ENCODE assay signal across 22 mouse cellular contexts in the genomic region with DNA sequence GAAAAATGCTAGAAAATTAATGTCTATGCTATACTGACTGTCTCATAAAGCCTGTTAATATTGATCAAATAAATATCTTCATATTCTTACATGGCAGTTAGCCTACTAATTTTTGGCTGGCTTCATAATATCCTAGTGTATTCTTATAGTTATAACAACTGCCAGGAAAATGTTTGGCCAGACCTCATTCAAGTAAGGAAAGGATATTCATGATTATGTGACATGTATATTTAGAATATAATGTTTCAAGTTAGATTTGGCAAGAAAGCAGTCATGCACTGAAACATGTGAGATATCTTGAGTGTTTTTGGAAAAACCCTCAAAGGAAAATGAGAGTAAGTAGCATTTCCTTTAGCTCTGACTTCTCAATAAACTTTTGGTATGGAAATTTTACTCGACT.
"Had no signal": no experiment of that assay in that cellular context is flagged by ENCODE, and none has a peak within 500 bp of the region (broad histone marks: within the 10 kb centered on the region; RNA-seq: fewer than 3 reads in every experiment).

No protein-coding gene starts in this region.

- H3K36me3 ChIP-seq: limb, embryonic 13.5 days; liver, embryonic 13.5 days; midbrain, embryonic 10.5 days; midbrain, embryonic 13.5 days; neural tube, embryonic 13.5 days; stomach, embryonic 15.5 days had no signal

- H3K9ac ChIP-seq: limb, embryonic 13.5 days; liver, embryonic 13.5 days; midbrain, embryonic 13.5 days; neural tube, embryonic 13.5 days; stomach, embryonic 15.5 days had no signal

- DNase-seq: kidney, adult 2 months; kidney, postnatal 25 days; layer of hippocampus, adult 9-11 months; left cerebral cortex, postnatal 4 days; liver, embryonic 13.5 days; lung, postnatal 14 days; retina, postnatal 1 day; right cerebral cortex, postnatal 25 days; spleen, adult 18-20 months; thymus, adult 18-20 months; thymus, postnatal 36 days had no signal

- H3K27me3 ChIP-seq: limb, embryonic 13.5 days; liver, embryonic 13.5 days; megakaryocyte, embryonic 14.5 days; midbrain, embryonic 13.5 days; neural tube, embryonic 13.5 days; stomach, embryonic 15.5 days had no signal

- H3K4me1 ChIP-seq: limb, embryonic 13.5 days; liver, embryonic 13.5 days; midbrain, embryonic 10.5 days; midbrain, embryonic 13.5 days; neural tube, embryonic 13.5 days had no signal

- H3K9me3 ChIP-seq: limb, embryonic 13.5 days; liver, embryonic 13.5 days; megakaryocyte, embryonic 14.5 days; midbrain, embryonic 10.5 days; neural tube, embryonic 13.5 days; stomach, embryonic 15.5 days had no signal

- H3K4me3 ChIP-seq: layer of hippocampus, adult 2 months; limb, embryonic 13.5 days; liver, embryonic 13.5 days; megakaryocyte, embryonic 14.5 days; midbrain, embryonic 10.5 days; midbrain, embryonic 13.5 days; myocyte; neural tube, embryonic 13.5 days; stomach, embryonic 15.5 days had no signal

- ATAC-seq: intestine, postnatal 0 days; midbrain, embryonic 13.5 days; midbrain, embryonic 16.5 days had no signal

- H3K27ac ChIP-seq: kidney, postnatal 0 days; limb, embryonic 13.5 days; liver, embryonic 13.5 days; midbrain, embryonic 10.5 days; midbrain, embryonic 13.5 days; neural tube, embryonic 13.5 days; stomach, embryonic 15.5 days had no signal

- H3K4me2 ChIP-seq: limb, embryonic 13.5 days; liver, embryonic 13.5 days; midbrain, embryonic 13.5 days; neural tube, embryonic 13.5 days; stomach, embryonic 15.5 days had no signal
